ENCODE assay signal across 22 mouse cellular contexts in genomic region chr12:29555718-29556117, GRCm38 (mm10). TPM values are rescaled to one million over a fixed set of nuclear protein-coding genes. Genes with fewer than 3 reads are reported as not detected.
DNase-seq lines count a peak whose midpoint lies in the region; ATAC-seq lines count a peak whose summit lies in the region.
"Had no signal": no experiment of that assay in that cellular context is flagged by ENCODE, and none has a peak within 500 bp of the region (broad histone marks: within the 10 kb centered on the region; RNA-seq: fewer than 3 reads in every experiment).

No protein-coding gene starts in this region.

- WGBS in neural tube, embryonic 14.5 days, result 74% methylated on average over 4 of the region's 4 CpGs
- WGBS in heart, embryonic 11.5 days (ENCODE audit: insufficient replicate concordance), result 67% methylated on average over 4 of the region's 4 CpGs

- no peak for ATAC-seq in neural tube, embryonic 14.5 days (ENCODE audit: low read depth)
- no peak for ATAC-seq in heart, embryonic 11.5 days (replicated peaks; ENCODE audit: insufficient number of reproducible peaks, low FRiP score, low TSS enrichment)

- H3K36me3 ChIP-seq in neural tube, embryonic 14.5 days (ENCODE audit: control insufficient read depth, insufficient read depth, low read length), result no peaks in the 10 kb centered on the region
- H3K36me3 ChIP-seq in heart, embryonic 11.5 days (ENCODE audit: control insufficient read depth, insufficient read depth, low read length), result no peaks in the 10 kb centered on the region
- H3K36me3 ChIP-seq: embryonic facial prominence, embryonic 10.5 days; limb, embryonic 13.5 days had no signal

- H3K4me1 ChIP-seq in neural tube, embryonic 14.5 days (ENCODE audit: control insufficient read depth, insufficient read depth, low read length), result peaks cover 10% of the 10 kb centered on the region; the same call in 1 of the 2 replicates
- H3K4me1 ChIP-seq in heart, embryonic 11.5 days (ENCODE audit: control insufficient read depth, insufficient read depth, low read length), result no peaks in the 10 kb centered on the region
- H3K4me1 ChIP-seq: embryonic facial prominence, embryonic 10.5 days; limb, embryonic 13.5 days had no signal

- H3K9me3 ChIP-seq in neural tube, embryonic 14.5 days (ENCODE audit: control insufficient read depth, low read length), result no peaks in the 10 kb centered on the region
- H3K9me3 ChIP-seq in heart, embryonic 11.5 days (replicated peaks; ENCODE audit: control insufficient read depth, low read length), result no peaks in the 10 kb centered on the region
- H3K9me3 ChIP-seq: embryonic facial prominence, embryonic 10.5 days; limb, embryonic 13.5 days had no signal

- peak overlapping the region; percentile 58 for H3K27ac ChIP-seq in neural tube, embryonic 14.5 days (ENCODE audit: low read depth, low read length)
- no peak overlapping the region for H3K27ac ChIP-seq in heart, embryonic 11.5 days (ENCODE audit: low read depth, low read length)
- H3K27ac ChIP-seq: embryonic facial prominence, embryonic 10.5 days; limb, embryonic 13.5 days; liver, embryonic 14.5 days; macrophage had no signal

- H3K4me3 ChIP-seq in neural tube, embryonic 14.5 days (ENCODE audit: low read depth, low read length), result no peak overlapping the region
- no peak overlapping the region for H3K4me3 ChIP-seq in heart, embryonic 11.5 days (ENCODE audit: low read depth, low read length)
- H3K4me3 ChIP-seq: embryonic facial prominence, embryonic 10.5 days; limb, embryonic 13.5 days had no signal

- H3K9ac ChIP-seq in neural tube, embryonic 14.5 days (replicated peaks; ENCODE audit: low read depth, low read length), result no peak overlapping the region
- H3K9ac ChIP-seq in heart, embryonic 11.5 days (ENCODE audit: low read depth, low read length), result no peak overlapping the region
- H3K9ac ChIP-seq: limb, embryonic 13.5 days; liver, embryonic 14.5 days had no signal

- H3K27me3 ChIP-seq in neural tube, embryonic 14.5 days (ENCODE audit: control insufficient read depth, insufficient read depth, low read length), result no peaks in the 10 kb centered on the region
- no peaks in the 10 kb centered on the region for H3K27me3 ChIP-seq in heart, embryonic 11.5 days (ENCODE audit: control insufficient read depth, insufficient read depth, low read length)
- H3K27me3 ChIP-seq: CH12.LX; limb, embryonic 13.5 days had no signal

- peak; percentile 74 for DNase-seq in layer of hippocampus, adult 11-12 months (ENCODE audit: low spot score)
- no peak for DNase-seq in layer of hippocampus, postnatal 25 days (ENCODE audit: extremely low spot score in 1 of 2, low spot score in 1 of 2)
- DNase-seq in right cerebral cortex, adult 18-20 months, result peak; percentile 89
- no peak for DNase-seq in right cerebral cortex, postnatal 4 days
- DNase-seq in telencephalon, adult 2 months (ENCODE audit: low read depth, low spot score), result peak; percentile 85
- DNase-seq in yolk sac, embryonic 10.5 days (ENCODE audit: low spot score), result no peak
- DNase-seq: adrenal gland, postnatal 36 days; cerebellum, adult 18-20 months; cerebellum, postnatal 36 days; gastrocnemius, postnatal 14 days; kidney, adult 11 months; thymus, adult 18-20 months had no signal

- H3K4me2 ChIP-seq in neural tube, embryonic 14.5 days (ENCODE audit: low read depth, low read length), result no peak overlapping the region
- H3K4me2 ChIP-seq in heart, embryonic 11.5 days, result no peak overlapping the region
- H3K4me2 ChIP-seq: limb, embryonic 13.5 days; midbrain, embryonic 11.5 days had no signal

RNA-seq across cellular contexts. Expression of gene Myt1l, which starts 27.5 kb away (rescaled TPM):
- 100 to 1,000 TPM; 202 to 240 TPM for total RNA-seq in layer of hippocampus, postnatal 25 days (2021)
- polyA plus RNA-seq in neural tube, embryonic 14.5 days (2014; fragmentation: Nextera tagmentation; extraction: Ambion mirVana), result 223 and 265 TPM in 2 replicates
- 0.37 and 1.1 TPM in 2 replicates for polyA plus RNA-seq in heart, embryonic 11.5 days (2014; fragmentation: Nextera tagmentation; extraction: Ambion mirVana)
- total RNA-seq: gastrocnemius, postnatal 14 days; hematopoietic stem cell, adult 5-6 weeks; MEL had no signal
- polyA plus RNA-seq: liver, embryonic 14.5 days; macrophage had no signal

Comparison
In these comparisons a context has a peak if more than half of its experiments do, and no peak if none do; other contexts are left out.
1. DNase-seq: peak in layer of hippocampus, adult 11-12 months (single experiment), right cerebral cortex, adult 18-20 months (single experiment) and telencephalon, adult 2 months (single experiment); none in layer of hippocampus, postnatal 25 days (0 of 2), right cerebral cortex, postnatal 4 days (single experiment) and yolk sac, embryonic 10.5 days (single experiment).
2. RNA of gene Myt1l, which starts 27.5 kb away (polyA plus RNA-seq): 223 to 265 TPM in neural tube, embryonic 14.5 days; 0.37 to 1.1 TPM in heart, embryonic 11.5 days; every median in the first group is over 100 times any median in the second.